ENCODE assay signal across 19 mouse cellular contexts in the genomic region with DNA sequence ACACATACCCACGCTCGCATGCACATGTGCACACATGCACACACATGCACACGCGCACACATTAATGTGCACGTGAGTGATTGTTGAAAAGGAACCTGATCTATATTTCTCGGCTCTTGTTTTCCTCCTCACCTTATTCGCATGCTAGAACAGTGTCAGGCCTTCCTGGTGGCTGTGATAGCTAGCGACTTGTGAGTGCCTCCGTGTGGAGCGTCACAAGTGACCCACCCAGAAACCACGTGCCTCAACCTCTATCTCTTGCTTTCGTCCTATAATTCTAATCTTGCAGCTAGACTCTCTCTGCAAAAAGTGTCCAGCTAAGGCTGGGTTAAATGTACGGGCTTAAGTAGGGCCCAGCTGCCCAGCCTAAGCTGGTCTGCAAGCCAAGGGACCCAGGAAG.
"Had no signal": no experiment of that assay in that cellular context is flagged by ENCODE, and none has a peak within 500 bp of the region (broad histone marks: within the 10 kb centered on the region; RNA-seq: fewer than 3 reads in every experiment).

No protein-coding gene starts in this region.

- H3K36me3 ChIP-seq: liver, embryonic 12.5 days; midbrain, embryonic 10.5 days; midbrain, embryonic 13.5 days; neural tube, embryonic 13.5 days; neural tube, embryonic 15.5 days had no signal

- H3K27ac ChIP-seq: liver, embryonic 12.5 days; liver, embryonic 14.5 days; midbrain, embryonic 13.5 days; neural tube, embryonic 13.5 days; neural tube, embryonic 15.5 days had no signal

- H3K4me1 ChIP-seq: liver, embryonic 12.5 days had no signal

- H3K4me2 ChIP-seq: liver, embryonic 12.5 days; lung, embryonic 14.5 days; midbrain, embryonic 13.5 days; neural tube, embryonic 13.5 days; neural tube, embryonic 15.5 days had no signal

- DNase-seq: lung, adult 18-20 months; lung, embryonic 14.5 days; lung, postnatal 10 days; retina, postnatal 1 day; right cerebral cortex, adult 18-20 months; right cerebral cortex, postnatal 25 days; right cerebral cortex, postnatal 4 days; spleen, adult 18-20 months; thymus, adult 18-20 months; thymus, postnatal 14 days; thymus, postnatal 36 days had no signal

- ATAC-seq: liver, embryonic 12.5 days; midbrain, embryonic 13.5 days; midbrain, embryonic 16.5 days had no signal

- H3K27me3 ChIP-seq: liver, embryonic 12.5 days; neural tube, embryonic 15.5 days had no signal

- H3K9me3 ChIP-seq: liver, embryonic 12.5 days; midbrain, embryonic 10.5 days; midbrain, embryonic 13.5 days; neural tube, embryonic 13.5 days; neural tube, embryonic 15.5 days had no signal

- H3K9ac ChIP-seq: liver, embryonic 12.5 days; liver, embryonic 14.5 days; lung, embryonic 14.5 days; midbrain, embryonic 13.5 days; neural tube, embryonic 13.5 days; neural tube, embryonic 15.5 days had no signal

- H3K4me3 ChIP-seq: liver, embryonic 12.5 days; midbrain, embryonic 10.5 days; midbrain, embryonic 13.5 days; myocyte; neural tube, embryonic 13.5 days; neural tube, embryonic 15.5 days had no signal
